Mouse (Mus musculus) gastrocnemius, adult 2 months (tissue): ENCODE results near the gene Xirp1. TPM values are rescaled to one million over a fixed set of nuclear protein-coding genes. Genes with fewer than 3 reads are reported as not detected.

Source experiments
- DNase-seq: peaks from one replicate; pipeline ENCODE4 v3.0.0; 2022
- H3K27ac ChIP-seq: fragments of 200-600 bp; 2 replicates; pipeline ENCODE4 v1.8.1; 2022; ENCODE audit warnings: mild to moderate bottlenecking
- H3K4me3 ChIP-seq: fragments of 200-600 bp; 2 replicates; pipeline ENCODE4 v1.8.1; 2022; ENCODE audit warnings: mild to moderate bottlenecking, moderate library complexity
- CTCF ChIP-seq: fragments of 200-600 bp; IDR thresholded peaks from 2 replicates; pipeline ENCODE4 v1.8.1; 2022; ENCODE audit warnings: antibody characterized with exemption, mild to moderate bottlenecking, moderate library complexity
- intact Hi-C: fragments of 180-260 bp; cut with DNase I; formaldehyde crosslinking; loops from one replicate; pipeline ENCODE4 v1.15.1; 2025
- total RNA-seq, 2 experiments: library from RNA; stranded (reverse); gene quantifications; 2 replicates each; pipeline ENCODE4 v1.2.3; 2021

The Xirp1 gene
- total RNA-seq, 2 experiments from 2014 or later: 70.1 to 116 TPM

- Histone ChIP-seq H3K27ac (peak overlapping the region; percentile 25; the same call in 1 of the 2 replicates), H3K4me3 (no peak overlapping the region)
- intact Hi-C loops: no loop called here
- TF ChIP-seq CTCF: no peak
- DNase-seq: peak; percentile 73
Observed at GRCm38 (mm10) chr9:119999636-120000035, 23.8 kb downstream of the Xirp1 start.

- H3K27ac ChIP-seq: no peak overlapping the region
- H3K4me3 ChIP-seq: no peak overlapping the region
- no peak for TF ChIP-seq CTCF
- intact Hi-C loops: no loop called here
- no peak for DNase-seq
Observed at GRCm38 (mm10) chr9:119998776-119999175, 24.6 kb downstream of the Xirp1 start.

- TF ChIP-seq CTCF: no peak
- intact Hi-C loops: no loop called here
Observed at GRCm38 (mm10) chr9:119996080-119996479, 27.3 kb downstream of the Xirp1 start.

GRCm38 (mm10) chr9:119994207-119994606 is 29.2 kb downstream of the Xirp1 start:
- DNase-seq: no peak
- Histone ChIP-seq H3K4me3 (no peak overlapping the region), H3K27ac (no peak overlapping the region)
- TF ChIP-seq CTCF: no peak
- intact Hi-C loops: no loop called here

More at GRCm38 (mm10) chr9:119996080-119996479, 27.3 kb downstream of the Xirp1 start:
- Histone ChIP-seq H3K4me3 (no peak overlapping the region), H3K27ac (no peak overlapping the region)
- DNase-seq: no peak

- H3K27ac ChIP-seq: no peak overlapping the region
- intact Hi-C loops: no loop called here
Observed at GRCm38 (mm10) chr9:119993092-119993844, 30.1 kb downstream of the Xirp1 start.

GRCm38 (mm10) chr9:119991310-119991709 is 32.1 kb downstream of the Xirp1 start:
- DNase-seq: no peak
- no peak for TF ChIP-seq CTCF
- H3K27ac ChIP-seq: no peak overlapping the region
- H3K4me3 ChIP-seq: no peak overlapping the region
- intact Hi-C loops: no loop called here

More at GRCm38 (mm10) chr9:119993092-119993844, 30.1 kb downstream of the Xirp1 start:
- no peak for DNase-seq
- TF ChIP-seq CTCF: no peak
- H3K4me3 ChIP-seq: no peak overlapping the region

GRCm38 (mm10) chr9:119988304-119988703 is 35.1 kb downstream of the Xirp1 start:
- no peak for TF ChIP-seq CTCF
- no peak for DNase-seq
- H3K4me3 ChIP-seq: no peak overlapping the region
- H3K27ac ChIP-seq: no peak overlapping the region
- intact Hi-C loops: no loop called here

- TF ChIP-seq CTCF: no peak
- DNase-seq: no peak
- no peak overlapping the region for H3K4me3 ChIP-seq
- intact Hi-C loops: no loop called here
- no peak overlapping the region for H3K27ac ChIP-seq
Observed at GRCm38 (mm10) chr9:119985881-119986574, 37.4 kb downstream of the Xirp1 start.

- no peak for DNase-seq
- H3K27ac ChIP-seq: peak within 1 kb of the TSS; percentile 96
- no peak for TF ChIP-seq CTCF
- H3K4me3 ChIP-seq: peak within 1 kb of the TSS; percentile 98
- intact Hi-C loops: no loop called here
Observed at GRCm38 (mm10) chr9:119984536-119985011, 38.8 kb downstream of the Xirp1 start, which contains the start of gene Csrnp1. TSS of gene Csrnp1 (minus strand) at chr9:119984658.

GRCm38 (mm10) chr9:119983585-119984535 is 39.5 kb downstream of the Xirp1 start:
- H3K27ac ChIP-seq: peak overlapping the region; percentile 96
- peak overlapping the region; percentile 98 for H3K4me3 ChIP-seq
- no peak for TF ChIP-seq CTCF
- peak; percentile 97 for DNase-seq
- intact Hi-C loops: loop anchor here (2.0 kb wide), 1 partner anchor 27 kb away; no protein-coding TSS in a partner anchor

GRCm38 (mm10) chr9:119982956-119983551 is 40.3 kb downstream of the Xirp1 start:
- Histone ChIP-seq H3K27ac (peak overlapping the region; percentile 96), H3K4me3 (peak overlapping the region; percentile 98)
- TF ChIP-seq CTCF: no peak
- intact Hi-C loops: loop anchor here (2.0 kb wide), 1 partner anchor 28 kb away; no protein-coding TSS in a partner anchor
- peak; percentile 72 for DNase-seq
